Mouse (Mus musculus) embryonic facial prominence, embryonic 11.5 days (tissue): ENCODE data around the gene Cox7b. TPM values are rescaled to one million over a fixed set of nuclear protein-coding genes. Genes with fewer than 3 reads are reported as not detected.

Experiments
- ATAC-seq: fragments of 200-750 bp; cut with Nextera tagmentation; replicated peaks from 2 replicates; pipeline ENCODE4 v1.8.0; 2017; ENCODE audit warnings: low read depth; ENCODE audit not compliant: insufficient number of reproducible peaks, low FRiP score, low TSS enrichment
- DNase-seq: peaks from one replicate; pipeline ENCODE4 v3.0.0-alpha.2; 2015; ENCODE audit warnings: low spot score
- H3K27ac ChIP-seq: fragments of 300-500 bp; sonication (generic); replicated peaks from 2 replicates; pipeline ENCODE4 v1.5.1; 2014; ENCODE audit warnings: mild to moderate bottlenecking, low read depth, low read length, control low read depth
- H3K27me3 ChIP-seq: fragments of 300-500 bp; sonication (generic); 2 replicates; pipeline ENCODE4 v1.6.1; 2014; ENCODE audit warnings: mild to moderate bottlenecking, low read length, moderate library complexity, mixed read lengths; ENCODE audit not compliant: control insufficient read depth, insufficient read depth
- H3K36me3 ChIP-seq: fragments of 300-500 bp; sonication (generic); replicated peaks from 2 replicates; pipeline ENCODE4 v1.6.1; 2014; ENCODE audit warnings: low read depth, mild to moderate bottlenecking, low read length, moderate library complexity, mixed read lengths; ENCODE audit not compliant: control insufficient read depth, insufficient read depth
- H3K4me1 ChIP-seq: fragments of 300-500 bp; sonication (generic); 2 replicates; pipeline ENCODE4 v1.6.1; 2014; ENCODE audit warnings: low read length, mixed read lengths; ENCODE audit not compliant: control insufficient read depth, insufficient read depth
- H3K4me2 ChIP-seq: fragments of 300-500 bp; sonication (generic); 2 replicates; pipeline ENCODE4 v1.6.1; 2014; ENCODE audit warnings: low read depth, mild to moderate bottlenecking, control low read depth, low read length, moderate library complexity
- H3K4me3 ChIP-seq: fragments of 300-500 bp; sonication (generic); 2 replicates; pipeline ENCODE4 v1.5.1; 2014; ENCODE audit warnings: low read depth, low read length, control low read depth
- H3K9ac ChIP-seq: fragments of 300-500 bp; sonication (generic); replicated peaks from 2 replicates; pipeline ENCODE4 v1.6.1; 2014; ENCODE audit warnings: mild to moderate bottlenecking, control low read depth, low read length
- H3K9me3 ChIP-seq: fragments of 300-500 bp; sonication (generic); replicated peaks from 2 replicates; pipeline ENCODE4 v1.6.1; 2016; ENCODE audit warnings: mild to moderate bottlenecking, low read length, inconsistent platforms, mixed read lengths; ENCODE audit not compliant: control insufficient read depth
- WGBS: fragments of 180-500 bp; shearing (Covaris S2); extraction: QIAGEN DNeasy Blood & Tissue Kit; methylation state at CpG from one replicate; pipeline ENCODE4 v1.1.7; 2014; 5-methylcytosine and 5-hydroxymethylcytosine counted together
- polyA plus RNA-seq: library from polyadenylated mRNA; unstranded; fragments of >200 nt; fragmentation: Nextera tagmentation; extraction: Ambion mirVana; gene quantifications from 2 replicates; pipeline ENCODE4 v1.2.1, GENCODE M21; 2014

Gene Cox7b
- polyA plus RNA-seq, 1 experiment from 2014 or later = 369 TPM

DNA sequence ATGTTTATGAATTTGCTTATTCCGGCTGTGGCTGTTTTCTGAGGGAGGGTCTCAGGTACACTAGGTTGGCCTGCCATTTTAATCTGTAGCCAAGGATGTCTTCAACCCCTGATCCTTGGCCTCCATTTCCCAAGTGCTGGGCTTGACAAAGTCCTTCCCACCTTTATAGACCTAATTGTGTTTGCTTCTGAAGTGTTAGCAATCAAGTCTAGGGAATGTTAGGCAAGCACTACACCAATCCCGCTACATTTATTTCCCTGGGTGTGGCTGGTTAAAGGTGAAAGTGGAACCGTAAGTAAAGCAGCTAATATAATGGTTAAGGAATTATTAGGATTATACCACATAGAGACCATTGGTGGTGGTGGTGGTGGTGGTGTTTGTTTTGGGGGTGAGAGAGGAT, 1.6 kb downstream of the Cox7b start:
- Histone ChIP-seq H3K4me2 (no peak overlapping the region), H3K9me3 (no peaks in the 10 kb centered on the region), H3K4me1 (no peaks in the 10 kb centered on the region), H3K27ac (no peak overlapping the region), H3K27me3 (no peaks in the 10 kb centered on the region), H3K9ac (no peak overlapping the region), H3K4me3 (no peak overlapping the region), H3K36me3 (no peaks in the 10 kb centered on the region)
- ATAC-seq (no peak), DNase-seq (no peak)
- 89% methylated on average over 3 of the region's 3 CpGs for WGBS

DNA sequence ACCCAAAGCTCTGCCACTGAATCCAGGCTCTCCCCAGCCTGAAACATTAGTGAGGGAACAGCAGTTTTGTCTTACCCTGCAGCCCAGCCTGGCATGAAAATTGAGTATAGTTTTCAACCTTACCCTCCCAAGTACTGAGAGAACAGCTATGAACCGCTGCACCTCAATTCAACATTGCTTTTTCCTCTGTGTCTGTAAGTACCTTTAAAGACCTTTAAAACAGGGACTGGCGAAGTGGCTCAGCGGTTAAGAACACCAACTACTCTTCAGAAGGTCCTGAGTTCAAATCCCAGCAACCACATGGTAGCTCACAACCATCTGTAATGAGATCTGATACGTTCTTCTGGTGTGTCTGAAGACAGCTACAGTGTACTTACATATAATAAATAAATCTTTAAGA, 2.0 kb downstream of the Cox7b start:
- no peak overlapping the region for H3K9ac ChIP-seq

GRCm38 (mm10) chrX:106026418-106027342, 11.2 kb downstream of the Cox7b start, which contains the start of gene Atp7a:
Gene Atp7a (plus strand): TSS chrX:106027276.
- Histone ChIP-seq H3K9me3 (no peaks in the 10 kb centered on the region), H3K27me3 (no peaks in the 10 kb centered on the region), H3K4me3 (peak within 1 kb of the TSS; percentile 48), H3K4me2 (peak within 1 kb of the TSS; percentile 34), H3K27ac (no peak within 1 kb of the TSS; the same call in 1 of the 2 replicates), H3K36me3 (no peaks in the 10 kb centered on the region), H3K9ac (peak within 1 kb of the TSS; percentile 64), H3K4me1 (no peaks in the 10 kb centered on the region)
- peak; percentile 93 for DNase-seq
- ATAC-seq = peak; percentile 94
- WGBS = 20% methylated on average over 35 of the region's 36 CpGs

More for the DNA sequence above, 2.0 kb downstream of the Cox7b start:
- WGBS = 91% methylated on average over 4 of the region's 4 CpGs
- ATAC-seq (no peak), DNase-seq (no peak)
- Histone ChIP-seq H3K4me1 (no peaks in the 10 kb centered on the region), H3K27ac (no peak overlapping the region), H3K27me3 (no peaks in the 10 kb centered on the region), H3K9me3 (no peaks in the 10 kb centered on the region), H3K4me3 (no peak overlapping the region), H3K4me2 (no peak overlapping the region), H3K36me3 (no peaks in the 10 kb centered on the region)

DNA sequence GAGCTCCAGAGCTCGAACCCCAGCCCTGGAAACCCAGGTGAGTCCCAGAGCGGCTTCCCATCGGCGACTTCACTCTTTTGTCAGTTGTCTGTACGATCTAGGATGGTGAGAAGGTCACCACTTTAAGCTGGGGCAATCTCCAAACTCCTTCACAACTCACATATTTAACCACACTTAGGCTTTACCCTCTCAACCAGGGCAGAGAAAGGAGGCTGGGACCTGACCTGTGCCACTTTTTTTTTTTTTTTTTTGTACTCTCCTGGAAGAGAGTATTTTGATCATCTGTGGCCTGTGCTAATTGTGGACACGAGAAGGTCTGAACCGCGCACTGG, 11.8 kb downstream of the Cox7b start:
- Histone ChIP-seq H3K4me2 (peak overlapping the region; percentile 10; the same call in 1 of the 2 replicates), H3K27ac (no peak overlapping the region; the same call in 1 of the 2 replicates), H3K4me3 (peak overlapping the region; percentile 48), H3K4me1 (no peaks in the 10 kb centered on the region), H3K9ac (peak overlapping the region; percentile 64), H3K9me3 (no peaks in the 10 kb centered on the region), H3K27me3 (no peaks in the 10 kb centered on the region), H3K36me3 (no peaks in the 10 kb centered on the region)
- DNase-seq (no peak), ATAC-seq (no peak; the same call in 1 of the 2 replicates)
- 14% methylated on average over 8 of the region's 8 CpGs for WGBS

- 82% methylated on average over 5 of the region's 5 CpGs for WGBS
- ATAC-seq = no peak
These were observed 14.7 kb downstream of the Cox7b start for GRCm38 (mm10) chrX:106030176-106030575.

GRCm38 (mm10) chrX:106031124-106031523, 15.6 kb downstream of the Cox7b start:
- H3K9ac ChIP-seq = no peak overlapping the region
- ATAC-seq (no peak), DNase-seq (no peak)
- no peak overlapping the region for H3K4me3 ChIP-seq
- no peaks in the 10 kb centered on the region for H3K4me1 ChIP-seq
- H3K4me2 ChIP-seq = no peak overlapping the region
- no peaks in the 10 kb centered on the region for H3K27me3 ChIP-seq
- no peak overlapping the region for H3K27ac ChIP-seq
- no peaks in the 10 kb centered on the region for H3K9me3 ChIP-seq
- no peaks in the 10 kb centered on the region for H3K36me3 ChIP-seq

More at GRCm38 (mm10) chrX:106030176-106030575, 14.7 kb downstream of the Cox7b start:
- DNase-seq = no peak
- Histone ChIP-seq H3K36me3 (no peaks in the 10 kb centered on the region), H3K9me3 (no peaks in the 10 kb centered on the region), H3K4me2 (no peak overlapping the region), H3K4me3 (no peak overlapping the region), H3K27me3 (no peaks in the 10 kb centered on the region), H3K4me1 (no peaks in the 10 kb centered on the region), H3K27ac (no peak overlapping the region), H3K9ac (no peak overlapping the region)

- Histone ChIP-seq H3K27me3 (no peaks in the 10 kb centered on the region), H3K4me3 (no peak overlapping the region), H3K4me2 (no peak overlapping the region), H3K9me3 (no peaks in the 10 kb centered on the region), H3K27ac (no peak overlapping the region), H3K9ac (no peak overlapping the region), H3K4me1 (no peaks in the 10 kb centered on the region), H3K36me3 (no peaks in the 10 kb centered on the region)
- ATAC-seq = no peak
- DNase-seq = no peak
- WGBS = 76% methylated on average over 2 of the region's 2 CpGs
These were observed 20.2 kb downstream of the Cox7b start for GRCm38 (mm10) chrX:106035727-106036126.

GRCm38 (mm10) chrX:106037185-106037752, 21.8 kb downstream of the Cox7b start:
- Histone ChIP-seq H3K36me3 (no peaks in the 10 kb centered on the region), H3K9ac (no peak overlapping the region), H3K4me3 (no peak overlapping the region), H3K27ac (no peak overlapping the region), H3K4me2 (no peak overlapping the region), H3K9me3 (no peaks in the 10 kb centered on the region), H3K4me1 (no peaks in the 10 kb centered on the region), H3K27me3 (no peaks in the 10 kb centered on the region)
- ATAC-seq = no peak
- WGBS = 82% methylated on average over 3 of the region's 3 CpGs
- DNase-seq = no peak
